8 mouse cellular contexts compared by ENCODE assay signal in genomic region chr16:21247871-21248712, GRCm38 (mm10). TPM values are rescaled to one million over a fixed set of nuclear protein-coding genes. Genes with fewer than 3 reads are reported as not detected.
A peak's percentile ranks its signal among the peaks of the same experiment; 100 is the strongest.
DNase-seq lines count a peak whose midpoint lies in the region; ATAC-seq and TF ChIP-seq lines count a peak whose summit lies in the region.

No protein-coding gene starts in this region.

- TF ChIP-seq POLR2A in liver, adult 2 months (IDR thresholded peaks at IDR 0.05; ENCODE audit: extremely low read depth, insufficient read depth, low read length), result no peak

- no peaks in the 10 kb centered on the region for H3K9me3 ChIP-seq in embryonic facial prominence, embryonic 10.5 days
- H3K9me3 ChIP-seq in heart, embryonic 11.5 days (replicated peaks; ENCODE audit: control insufficient read depth, low read length), result no peaks in the 10 kb centered on the region

- ATAC-seq in heart, embryonic 11.5 days (replicated peaks; ENCODE audit: insufficient number of reproducible peaks, low FRiP score, low TSS enrichment), result no peak

- no peaks in the 10 kb centered on the region for H3K36me3 ChIP-seq in embryonic facial prominence, embryonic 10.5 days (replicated peaks)
- H3K36me3 ChIP-seq in heart, embryonic 11.5 days (ENCODE audit: control insufficient read depth, insufficient read depth, low read length), result no peaks in the 10 kb centered on the region
- no peaks in the 10 kb centered on the region for H3K36me3 ChIP-seq in liver, adult 2 months (ENCODE audit: control insufficient read depth, insufficient read depth, low read length)

- 2% methylated on average over 38 of the region's 38 CpGs for WGBS in embryonic facial prominence, embryonic 10.5 days
- 6% methylated on average over 38 of the region's 38 CpGs for WGBS in heart, embryonic 11.5 days (ENCODE audit: insufficient replicate concordance)
- 9% methylated on average over 38 of the region's 38 CpGs for WGBS in liver, adult 2 months

- H3K79me2 ChIP-seq in liver, adult 2 months (ENCODE audit: control insufficient read depth, insufficient read depth, low read length), result no peaks in the 10 kb centered on the region

- peaks cover 74% of the 10 kb centered on the region for H3K27me3 ChIP-seq in embryonic facial prominence, embryonic 10.5 days (replicated peaks; ENCODE audit: low read depth, poor library complexity, severe bottlenecking)
- H3K27me3 ChIP-seq in heart, embryonic 11.5 days (ENCODE audit: control insufficient read depth, insufficient read depth, low read length), result 0 out of 2 replicates have a peak, but pooled peaks cover 8% of the 10 kb centered on the region
- peaks cover 13% of the 10 kb centered on the region; the same call in 1 of the 2 replicates for H3K27me3 ChIP-seq in liver, adult 2 months (ENCODE audit: control insufficient read depth, insufficient read depth, low read length)

- peak overlapping the region; percentile 91 for H3K4me2 ChIP-seq in heart, embryonic 11.5 days

- peak overlapping the region; percentile 57 for H3K4me3 ChIP-seq in embryonic facial prominence, embryonic 10.5 days
- peak overlapping the region; percentile 49 for H3K4me3 ChIP-seq in heart, embryonic 11.5 days (ENCODE audit: low read depth, low read length)
- H3K4me3 ChIP-seq in liver, adult 2 months (ENCODE audit: insufficient read depth, low read depth, low read length), result peak overlapping the region; percentile 15; the same call in 1 of the 2 replicates

- no peak for TF ChIP-seq CTCF in liver, adult 2 months (IDR thresholded peaks at IDR 0.05; ENCODE audit: low read depth, low read length)

- DNase-seq in layer of hippocampus, adult 18-20 months (ENCODE audit: low spot score in 2 of 2), result peak; percentile 8 to 31
- DNase-seq in layer of hippocampus, adult 11-12 months (ENCODE audit: low spot score), result no peak
- DNase-seq in embryonic facial prominence, embryonic 10.5 days (ENCODE audit: low spot score), result peak; percentile 77
- peak; percentile 69 to 77 for DNase-seq in kidney, adult 8-10 months
- peak; percentile 34 for DNase-seq in liver, adult 2 months (ENCODE audit: extremely low read depth, low read depth, low spot score)
- DNase-seq in neural tube, embryonic 10.5 days (ENCODE audit: extremely low spot score, low spot score), result peak; percentile 74
- peak; percentile 23 for DNase-seq in urinary bladder, postnatal 25 days (ENCODE audit: low spot score)

- peaks cover 78% of the 10 kb centered on the region for H3K4me1 ChIP-seq in embryonic facial prominence, embryonic 10.5 days
- H3K4me1 ChIP-seq in heart, embryonic 11.5 days (ENCODE audit: control insufficient read depth, insufficient read depth, low read length), result peaks cover 35% of the 10 kb centered on the region
- H3K4me1 ChIP-seq in liver, adult 2 months (ENCODE audit: control insufficient read depth, insufficient read depth, low read length), result no peaks in the 10 kb centered on the region

- peak overlapping the region; percentile 71 for H3K9ac ChIP-seq in heart, embryonic 11.5 days (ENCODE audit: low read depth, low read length)
- no peak overlapping the region for H3K9ac ChIP-seq in liver, adult 2 months (ENCODE audit: low read depth, low read length)

- H3K27ac ChIP-seq in embryonic facial prominence, embryonic 10.5 days (replicated peaks), result peak overlapping the region; percentile 90
- peak overlapping the region; percentile 32; the same call in 1 of the 2 replicates for H3K27ac ChIP-seq in heart, embryonic 11.5 days (ENCODE audit: low read depth, low read length)
- H3K27ac ChIP-seq in liver, adult 2 months (replicated peaks; ENCODE audit: insufficient read depth, low read depth, low read length), result no peak overlapping the region

RNA-seq across cellular contexts. Expression of gene Ephb3, which starts 43.5 kb away (rescaled TPM):
- 10 to 100 TPM; 17.3 to 19.5 TPM for total RNA-seq in layer of hippocampus, adult 18-20 months (2021)
- 32.0 and 38.6 TPM in 2 replicates for polyA plus RNA-seq in embryonic facial prominence, embryonic 10.5 days (2016; fragmentation: Nextera tagmentation; extraction: Ambion mirVana)
- 12.9 and 16.0 TPM in 2 replicates for polyA plus RNA-seq in heart, embryonic 11.5 days (2014; fragmentation: Nextera tagmentation; extraction: Ambion mirVana)
- total RNA-seq in liver, adult 2 months (2014; rRNA removed), result 0.40 and 0.83 TPM in 2 replicates
- polyA plus RNA-seq in liver, adult 2 months (2012; rRNA removed), result 0.31 and 0.44 TPM in 2 replicates
